Mouse (Mus musculus) cerebellum, postnatal 10 days (tissue): ENCODE results near the gene Atg2b.

Source experiments
- DNase-seq, 2 experiments: peaks; one replicate each; pipeline ENCODE4 v3.0.0; 2021; ENCODE audit warnings: mixed read lengths in 2 of 2

Atg2b gene

GRCm38 (mm10) chr12:105683933-105684901 lies 794 bp downstream of the Atg2b start, which contains the start of gene Gskip:
Gskip (plus strand) TSS chr12:105684829.
- peak; percentile 60 to 64 for DNase-seq

- no peak for DNase-seq
Measured at GRCm38 (mm10) chr12:105678762-105679161, 6.2 kb downstream of the Atg2b start.

- no peak for DNase-seq
Measured at GRCm38 (mm10) chr12:105678211-105678610, 6.8 kb downstream of the Atg2b start.

- DNase-seq: no peak
Measured at GRCm38 (mm10) chr12:105676274-105676673, 8.7 kb downstream of the Atg2b start.

GRCm38 (mm10) chr12:105655850-105656249 lies 29.2 kb downstream of the Atg2b start:
- no peak for DNase-seq

- DNase-seq: no peak
Measured at GRCm38 (mm10) chr12:105642770-105643321, 42.2 kb downstream of the Atg2b start.

GRCm38 (mm10) chr12:105637554-105637953 lies 47.5 kb downstream of the Atg2b start:
- DNase-seq: peak in 1 of 2 experiments; percentile 19

GRCm38 (mm10) chr12:105636551-105636950 lies 48.5 kb downstream of the Atg2b start:
- DNase-seq: peak; percentile 42 to 43

- DNase-seq: no peak
Measured at GRCm38 (mm10) chr12:105634374-105635067, 50.5 kb downstream of the Atg2b start.

GRCm38 (mm10) chr12:105625798-105626197 lies 59.2 kb downstream of the Atg2b start:
- DNase-seq: no peak

GRCm38 (mm10) chr12:105622981-105623539 lies 62.0 kb downstream of the Atg2b start:
- no peak for DNase-seq

GRCm38 (mm10) chr12:105622048-105622447 lies 63.0 kb downstream of the Atg2b start:
- DNase-seq: no peak

GRCm38 (mm10) chr12:105613559-105613958 lies 71.5 kb downstream of the Atg2b start:
- no peak for DNase-seq

GRCm38 (mm10) chr12:105611748-105612147 lies 73.3 kb downstream of the Atg2b start:
- DNase-seq: peak; percentile 86 to 87

- DNase-seq: no peak
Measured at GRCm38 (mm10) chr12:105611045-105611444, 74.0 kb downstream of the Atg2b start.

GRCm38 (mm10) chr12:105606881-105607280 lies 78.1 kb downstream of the Atg2b start:
- DNase-seq: no peak

GRCm38 (mm10) chr12:105605212-105605611 lies 79.8 kb downstream of the Atg2b start:
- DNase-seq: peak in 1 of 2 experiments; percentile 40

GRCm38 (mm10) chr12:105603904-105604303 lies 81.1 kb downstream of the Atg2b start:
- peak in 1 of 2 experiments; percentile 16 for DNase-seq

- DNase-seq: peak in 1 of 2 experiments; percentile 17
Measured at GRCm38 (mm10) chr12:105602581-105603210, 82.3 kb downstream of the Atg2b start, which contains the start of gene Bdkrb1. Bdkrb1 (plus strand) TSS chr12:105603085.

GRCm38 (mm10) chr12:105601586-105601985 lies 83.4 kb downstream of the Atg2b start:
- DNase-seq: peak; percentile 81 to 87

- no peak for DNase-seq
Measured at GRCm38 (mm10) chr12:105599098-105599497, 85.9 kb downstream of the Atg2b start.

- no peak for DNase-seq
Measured at GRCm38 (mm10) chr12:105598503-105598902, 86.5 kb downstream of the Atg2b start.
